Mouse (Mus musculus): ENCODE measurements around the gene Erlec1. TPM values are rescaled to one million over a fixed set of nuclear protein-coding genes. Genes with fewer than 3 reads are reported as not detected.

The Erlec1 gene
- total RNA-seq, 1 experiment from 2014 or later = 69.9 TPM

Other genes starting within 250 kb of the Erlec1 start
- 77.5 and 80.9 TPM in 2 replicates for gene Psme4, start 182.6 kb downstream of the Erlec1 start, total RNA-seq (2021)
- 1.5 and 2.1 TPM in 2 replicates for gene Gpr75, start 69.0 kb downstream of the Erlec1 start, total RNA-seq (2021)
- gene Asb3, start 68.9 kb downstream of the Erlec1 start, total RNA-seq (2021) = 13.1 and 15.9 TPM in 2 replicates
- gene Chac2, start 32.0 kb upstream of the Erlec1 start, total RNA-seq (2021) = 9.3 and 12.1 TPM in 2 replicates
- not detected in 2 replicates for gene Gm17332, start 228.1 kb upstream of the Erlec1 start, total RNA-seq (2021)

Measured in adrenal gland, postnatal 25 days (tissue).